Mouse (Mus musculus) cortical plate, adult 2 months (tissue): ENCODE measurements at regions not wholly inside any gene's neighbourhood (a gene's known extent, or its start where the extent isn't known, plus 50 kb on each side); places are given as distances from the start of the nearest gene placed in this dataset.
A peak's percentile ranks its signal among the peaks of the same experiment; 100 is the strongest.

ENCODE experiments used
- H3K27ac ChIP-seq: fragments of 200-500 bp; 2 replicates; pipeline ENCODE4 v1.5.1; 2012; ENCODE audit warnings: low read length, control low read depth, inconsistent platforms; ENCODE audit not compliant: insufficient read depth
- H3K4me1 ChIP-seq: fragments of 200-500 bp; 2 replicates; pipeline ENCODE4 v1.6.1; 2011; ENCODE audit warnings: low read length; ENCODE audit not compliant: control insufficient read depth, insufficient read depth
- H3K4me3 ChIP-seq: fragments of 200-500 bp; 2 replicates; pipeline ENCODE4 v1.5.1; 2011; ENCODE audit warnings: mild to moderate bottlenecking, low read length, control low read depth; ENCODE audit not compliant: insufficient read depth
- CTCF ChIP-seq: fragments of 200-500 bp; IDR thresholded peaks from 2 replicates; pipeline ENCODE4 v1.5.1; 2011; ENCODE audit warnings: mild to moderate bottlenecking, control low read depth, low read length; ENCODE audit not compliant: insufficient read depth; ENCODE audit errors: extremely low read depth
- POLR2A ChIP-seq: fragments of 200-500 bp; IDR thresholded peaks from 2 replicates; pipeline ENCODE4 v1.6.1; 2011; ENCODE audit warnings: mild to moderate bottlenecking, low read length, control low read depth; ENCODE audit not compliant: insufficient read depth; ENCODE audit errors: extremely low read depth

DNA sequence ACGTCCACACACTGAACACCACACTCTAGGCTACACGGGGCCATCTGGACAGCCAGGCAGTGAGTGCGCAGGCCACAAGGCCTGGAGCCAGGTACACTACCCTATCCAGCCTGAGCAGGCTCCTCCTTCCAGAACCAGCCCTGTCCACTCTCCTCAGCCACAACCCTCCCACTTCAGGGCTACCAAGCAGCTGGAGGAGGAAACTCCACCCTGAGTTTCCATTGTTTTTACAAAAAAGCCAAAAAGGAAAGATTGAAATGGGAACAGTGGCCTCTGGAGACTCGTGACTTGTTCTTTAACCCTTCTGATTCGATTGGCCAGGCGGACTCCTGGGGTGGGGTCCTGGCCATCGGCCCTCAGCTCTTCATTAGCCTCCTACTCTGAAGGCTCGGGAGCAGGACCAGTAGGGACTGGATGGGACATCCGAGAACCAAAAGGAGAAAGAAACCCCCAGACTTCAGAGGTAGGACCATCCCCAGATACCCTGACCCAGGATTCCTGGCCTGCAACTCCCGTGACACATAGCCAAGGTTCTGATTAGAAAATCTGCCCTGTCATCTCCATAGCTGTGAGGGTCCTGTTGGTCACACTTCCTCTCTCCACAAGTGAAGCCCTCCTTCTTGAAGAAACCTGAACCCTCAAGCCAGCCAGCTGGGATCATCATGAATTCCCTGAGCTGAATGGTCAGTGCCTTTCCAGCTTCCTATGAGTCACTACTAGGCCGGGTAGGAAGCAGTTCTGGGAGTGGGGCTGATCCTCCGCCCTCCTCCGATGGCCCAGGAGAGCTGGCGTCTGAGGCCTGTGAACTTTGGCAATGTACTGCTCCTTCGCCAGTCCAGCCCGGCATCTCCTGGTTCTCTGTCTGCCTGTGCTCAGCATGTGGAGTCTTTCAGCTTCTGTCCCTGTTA lies 73.6 kb downstream of the Gm11733 start:
- no peak overlapping the region for H3K4me3 ChIP-seq
- H3K4me1 ChIP-seq = peaks cover 7% of the 10 kb centered on the region; the same call in 1 of the 2 replicates
- TF ChIP-seq CTCF (no peak), POLR2A (no peak)
- H3K27ac ChIP-seq = peak overlapping the region; percentile 88

- Histone ChIP-seq H3K4me1 (peaks cover 7% of the 10 kb centered on the region; the same call in 1 of the 2 replicates), H3K4me3 (no peak overlapping the region), H3K27ac (no peak overlapping the region; the same call in 1 of the 2 replicates)
- TF ChIP-seq CTCF (no peak), POLR2A (no peak)
Observed at GRCm38 (mm10) chr11:117559839-117560238, 75.7 kb downstream of the Gm11733 start.

GRCm38 (mm10) chr11:117567961-117568605 lies 83.9 kb downstream of the Gm11733 start:
- TF ChIP-seq POLR2A (no peak), CTCF (no peak)
- no peak overlapping the region for H3K4me3 ChIP-seq
- no peak overlapping the region for H3K27ac ChIP-seq
- peaks cover 4% of the 10 kb centered on the region; the same call in 1 of the 2 replicates for H3K4me1 ChIP-seq

DNA sequence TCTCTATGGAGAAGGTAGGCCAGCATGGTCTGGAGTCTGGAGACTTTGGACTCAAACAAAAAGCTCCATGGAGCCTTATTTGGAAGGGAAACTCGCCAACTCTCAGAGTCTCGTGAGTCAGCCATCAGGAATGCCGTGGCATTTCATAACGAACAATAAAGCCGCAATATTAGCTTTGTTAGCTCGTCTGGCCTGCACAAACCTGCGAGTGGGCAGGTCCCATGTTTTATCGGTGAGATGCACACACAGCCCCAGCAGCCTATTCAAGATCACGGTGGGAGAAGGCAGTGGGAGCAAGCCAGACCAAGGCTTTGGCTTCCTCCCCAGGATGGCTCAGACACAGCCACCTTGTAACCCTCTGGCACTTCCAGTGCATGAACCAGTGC lies 84.4 kb downstream of the Gm11733 start:
- peaks cover 4% of the 10 kb centered on the region; the same call in 1 of the 2 replicates for H3K4me1 ChIP-seq
- H3K27ac ChIP-seq = no peak overlapping the region
- H3K4me3 ChIP-seq = no peak overlapping the region
- TF ChIP-seq POLR2A = no peak
- TF ChIP-seq CTCF = no peak

DNA sequence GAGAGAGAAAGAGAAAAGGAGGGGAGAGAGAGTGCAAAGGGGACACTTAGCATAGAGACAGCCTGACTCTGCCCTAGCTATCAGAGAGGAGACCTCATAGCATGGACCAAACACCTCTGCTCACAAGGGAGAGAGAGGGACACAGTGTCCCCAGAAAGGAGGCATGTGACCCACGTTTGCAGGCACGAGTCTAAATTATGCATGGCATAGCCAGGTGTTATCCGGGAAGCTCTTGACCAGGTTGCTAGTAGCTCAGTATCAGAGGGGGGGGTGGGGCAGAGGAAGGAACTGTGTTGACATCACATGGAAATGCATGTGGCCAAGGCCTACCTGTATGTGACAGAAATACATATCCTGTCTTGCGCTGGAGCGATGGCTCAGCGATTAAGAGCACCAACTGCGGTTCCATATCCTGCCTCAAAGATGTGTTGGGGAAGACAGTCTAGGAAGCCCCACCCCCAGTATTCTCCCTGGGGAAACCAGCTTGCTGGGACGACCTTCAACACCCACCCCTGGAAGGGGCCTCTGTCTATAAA lies 84.5 kb upstream of the Tnrc6c start:
- TF ChIP-seq CTCF (no peak), POLR2A (no peak)
- H3K27ac ChIP-seq = no peak overlapping the region
- H3K4me1 ChIP-seq = peaks cover 4% of the 10 kb centered on the region; the same call in 1 of the 2 replicates
- H3K4me3 ChIP-seq = no peak overlapping the region

GRCm38 (mm10) chr11:117571858-117572257 lies 82.2 kb upstream of the Tnrc6c start:
- no peak for TF ChIP-seq POLR2A
- H3K27ac ChIP-seq = no peak overlapping the region
- H3K4me1 ChIP-seq = peaks cover 4% of the 10 kb centered on the region; the same call in 1 of the 2 replicates
- H3K4me3 ChIP-seq = no peak overlapping the region

- TF ChIP-seq CTCF = no peak
- TF ChIP-seq POLR2A = no peak
- no peak overlapping the region for H3K4me3 ChIP-seq
- no peak overlapping the region for H3K27ac ChIP-seq
- H3K4me1 ChIP-seq = no peaks in the 10 kb centered on the region
Observed at GRCm38 (mm10) chr11:117574721-117575120, 79.4 kb upstream of the Tnrc6c start.

DNA sequence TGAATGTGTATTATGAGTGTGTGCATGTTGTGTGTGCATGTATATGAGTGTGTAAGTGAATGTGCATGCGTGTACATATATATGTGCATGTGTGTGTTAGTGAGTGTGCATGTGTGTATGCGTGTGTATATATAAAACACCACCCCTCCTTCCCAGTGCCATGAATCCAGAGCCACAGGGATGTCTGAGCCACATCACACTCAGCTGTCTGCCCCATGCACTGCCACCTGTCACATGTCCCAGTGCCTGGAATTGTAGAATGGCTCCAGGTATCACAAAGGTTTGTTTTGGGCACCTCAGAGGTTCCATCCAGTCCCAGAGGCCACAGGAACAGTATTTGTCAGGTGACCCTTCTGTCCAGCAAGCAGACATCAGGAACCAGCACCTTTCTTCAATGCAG lies 75.0 kb upstream of the Tnrc6c start:
- TF ChIP-seq POLR2A (no peak), CTCF (no peak)
- H3K27ac ChIP-seq = no peak overlapping the region

GRCm38 (mm10) chr11:117579720-117580119 lies 74.4 kb upstream of the Tnrc6c start:
- no peaks in the 10 kb centered on the region for H3K4me1 ChIP-seq
- H3K4me3 ChIP-seq = no peak overlapping the region
- H3K27ac ChIP-seq = no peak overlapping the region
- no peak for TF ChIP-seq POLR2A
- TF ChIP-seq CTCF = no peak

More for the DNA sequence above, 75.0 kb upstream of the Tnrc6c start:
- Histone ChIP-seq H3K4me1 (no peaks in the 10 kb centered on the region), H3K4me3 (no peak overlapping the region)
